Mouse (Mus musculus) stomach, embryonic 14.5 days (tissue): Measurements from ENCODE around the gene Tmprss4. TPM values are rescaled to one million over a fixed set of nuclear protein-coding genes. Genes with fewer than 3 reads are reported as not detected.

Source experiments
- ATAC-seq: fragments of 200-750 bp; cut with Nextera tagmentation; 2 replicates; pipeline ENCODE4 v1.8.0; 2017; ENCODE audit warnings: low read depth, moderate TSS enrichment; ENCODE audit not compliant: insufficient number of reproducible peaks, insufficient read depth, low FRiP score
- H3K27ac ChIP-seq: fragments of 300-500 bp; sonication (generic); 2 replicates; pipeline ENCODE4 v1.5.1; 2014; ENCODE audit warnings: mild to moderate bottlenecking, low read length, moderate library complexity, mixed read lengths
- H3K27me3 ChIP-seq: fragments of 300-500 bp; sonication (generic); 2 replicates; pipeline ENCODE4 v1.6.1; 2014; ENCODE audit warnings: low read length, control low read depth, mixed read lengths; ENCODE audit not compliant: control insufficient read depth, insufficient read depth
- H3K36me3 ChIP-seq: fragments of 300-500 bp; sonication (generic); 2 replicates; pipeline ENCODE4 v1.6.1; 2014; ENCODE audit warnings: mild to moderate bottlenecking, control low read depth, low read length, moderate library complexity, mixed read lengths; ENCODE audit not compliant: control insufficient read depth, insufficient read depth
- H3K4me1 ChIP-seq: fragments of 300-500 bp; sonication (generic); 2 replicates; pipeline ENCODE4 v1.6.1; 2014; ENCODE audit warnings: low read length, control low read depth, mixed read lengths; ENCODE audit not compliant: control insufficient read depth, insufficient read depth
- H3K4me2 ChIP-seq: fragments of 300-500 bp; sonication (generic); replicated peaks from 2 replicates; pipeline ENCODE4 v1.6.1; 2014; ENCODE audit warnings: low read depth, low read length, control low read depth
- H3K4me3 ChIP-seq: fragments of 300-500 bp; sonication (generic); 2 replicates; pipeline ENCODE4 v1.5.1; 2014; ENCODE audit warnings: low read depth, low read length, control low read depth
- H3K9ac ChIP-seq: fragments of 300-500 bp; sonication (generic); replicated peaks from 2 replicates; pipeline ENCODE4 v1.6.1; 2014; ENCODE audit warnings: low read depth, mild to moderate bottlenecking, control low read depth, low read length, moderate library complexity, mixed read lengths
- H3K9me3 ChIP-seq: fragments of 300-500 bp; sonication (generic); 2 replicates; pipeline ENCODE4 v1.6.1; 2016; ENCODE audit warnings: low read depth, low read length, control low read depth; ENCODE audit not compliant: control insufficient read depth
- WGBS: fragments of 180-500 bp; shearing (Covaris S2); extraction: QIAGEN DNeasy Blood & Tissue Kit; methylation state at CpG from one replicate; pipeline ENCODE4 v1.1.7; 2014; 5-methylcytosine and 5-hydroxymethylcytosine counted together
- polyA plus RNA-seq: library from polyadenylated mRNA; unstranded; fragments of >200 nt; fragmentation: Nextera tagmentation; extraction: Ambion mirVana; gene quantifications from 2 replicates; pipeline ENCODE4 v1.2.1, GENCODE M21; 2014

Tmprss4 gene
- polyA plus RNA-seq, 1 experiment from 2014 or later: 19.2 TPM

- H3K9ac ChIP-seq: peak within 1 kb of the TSS; percentile 18; the same call in 1 of the 2 replicates
- H3K36me3 ChIP-seq: no peaks in the 10 kb centered on the region
- peaks cover 22% of the 10 kb centered on the region for H3K27me3 ChIP-seq
- peak; percentile 38; the same call in 1 of the 2 replicates for ATAC-seq
- peaks cover 14% of the 10 kb centered on the region; the same call in 1 of the 2 replicates for H3K4me1 ChIP-seq
- no peaks in the 10 kb centered on the region for H3K9me3 ChIP-seq
- WGBS: under 1% methylated on average over 75 of the region's 76 CpGs
- peak within 1 kb of the TSS; percentile 93 for H3K4me2 ChIP-seq
- peak within 1 kb of the TSS; percentile 47 for H3K4me3 ChIP-seq
- H3K27ac ChIP-seq: no peak within 1 kb of the TSS
These were observed 65.5 kb downstream of the Tmprss4 start, which contains the start of gene Scn4b for GRCm38 (mm10) chr9:45138191-45139032. Gene Scn4b, plus strand, starts transcription at chr9:45138395.

- no peak for ATAC-seq
- Histone ChIP-seq H3K27ac (no peak overlapping the region), H3K4me2 (no peak overlapping the region), H3K9me3 (no peaks in the 10 kb centered on the region), H3K4me1 (peaks cover 14% of the 10 kb centered on the region; the same call in 1 of the 2 replicates), H3K4me3 (no peak overlapping the region), H3K36me3 (no peaks in the 10 kb centered on the region), H3K27me3 (peaks cover 17% of the 10 kb centered on the region), H3K9ac (no peak overlapping the region)
- WGBS: 21% methylated on average over 7 of the region's 7 CpGs
These were observed 67.3 kb downstream of the Tmprss4 start for GRCm38 (mm10) chr9:45136442-45137169.

GRCm38 (mm10) chr9:45133484-45134310, 70.2 kb downstream of the Tmprss4 start:
- no peak overlapping the region for H3K27ac ChIP-seq
- H3K4me1 ChIP-seq: peaks cover 9% of the 10 kb centered on the region; the same call in 1 of the 2 replicates
- no peak overlapping the region for H3K4me2 ChIP-seq
- peak; percentile 31; the same call in 1 of the 2 replicates for ATAC-seq
- peaks cover 14% of the 10 kb centered on the region for H3K27me3 ChIP-seq
- no peak overlapping the region for H3K4me3 ChIP-seq
- no peaks in the 10 kb centered on the region for H3K36me3 ChIP-seq
- no peaks in the 10 kb centered on the region for H3K9me3 ChIP-seq
- 24% methylated on average over 5 of the region's 5 CpGs for WGBS
- H3K9ac ChIP-seq: no peak overlapping the region

- no peaks in the 10 kb centered on the region; the same call in 1 of the 2 replicates for H3K27me3 ChIP-seq
- H3K36me3 ChIP-seq: no peaks in the 10 kb centered on the region
- H3K4me1 ChIP-seq: 0 out of 2 replicates have a peak, but pooled peaks cover 3% of the 10 kb centered on the region
- no peak for ATAC-seq
- WGBS: 78% methylated on average over 3 of the region's 3 CpGs
- no peak overlapping the region for H3K4me3 ChIP-seq
- H3K9me3 ChIP-seq: no peaks in the 10 kb centered on the region
- H3K4me2 ChIP-seq: no peak overlapping the region
- no peak overlapping the region for H3K27ac ChIP-seq
- H3K9ac ChIP-seq: no peak overlapping the region
These were observed 73.8 kb downstream of the Tmprss4 start for GRCm38 (mm10) chr9:45130119-45130518.

GRCm38 (mm10) chr9:45126941-45127340, 77.0 kb downstream of the Tmprss4 start:
- Histone ChIP-seq H3K9me3 (no peaks in the 10 kb centered on the region), H3K27ac (no peak overlapping the region), H3K36me3 (no peaks in the 10 kb centered on the region), H3K27me3 (no peaks in the 10 kb centered on the region), H3K4me3 (no peak overlapping the region), H3K9ac (no peak overlapping the region), H3K4me1 (peaks cover 7% of the 10 kb centered on the region; the same call in 1 of the 2 replicates), H3K4me2 (no peak overlapping the region)
- WGBS: 57% methylated on average over 7 of the region's 7 CpGs
- no peak for ATAC-seq

GRCm38 (mm10) chr9:45125211-45125610, 78.7 kb downstream of the Tmprss4 start:
- Histone ChIP-seq H3K4me3 (no peak overlapping the region), H3K4me1 (peaks cover 8% of the 10 kb centered on the region; the same call in 1 of the 2 replicates), H3K27me3 (no peaks in the 10 kb centered on the region), H3K27ac (no peak overlapping the region), H3K36me3 (no peaks in the 10 kb centered on the region), H3K9ac (no peak overlapping the region), H3K9me3 (no peaks in the 10 kb centered on the region), H3K4me2 (no peak overlapping the region)
- 89% methylated on average over 14 of the region's 14 CpGs for WGBS
- ATAC-seq: no peak
